Mouse (Mus musculus): ENCODE measurements at regions not wholly inside any gene's neighbourhood (a gene's known extent, or its start where the extent isn't known, plus 50 kb on each side); places are given as distances from the start of the nearest gene placed in this dataset.

- DNase-seq (ENCODE audit: low read depth): peak; percentile 33
Measured at GRCm38 (mm10) chr11:34977861-34978260, 143.2 kb upstream of the Slit3 start.

- no peak for DNase-seq (ENCODE audit: low read depth)
Measured at GRCm38 (mm10) chr11:34975771-34976302, 142.4 kb upstream of the Spdl1 start.

GRCm38 (mm10) chr11:34973467-34973921 lies 140.1 kb upstream of the Spdl1 start:
- peak; percentile 87 for DNase-seq (ENCODE audit: low read depth)

- DNase-seq (ENCODE audit: low read depth): peak; percentile 83
Measured at GRCm38 (mm10) chr11:34973012-34973411, 139.6 kb upstream of the Spdl1 start.

GRCm38 (mm10) chr11:34959291-34959690 lies 125.8 kb upstream of the Spdl1 start:
- no peak for DNase-seq (ENCODE audit: low read depth)

GRCm38 (mm10) chr11:34941486-34942456 lies 108.3 kb upstream of the Spdl1 start:
- no peak for DNase-seq (ENCODE audit: low read depth)

- DNase-seq (ENCODE audit: low read depth): no peak
Measured at GRCm38 (mm10) chr11:34940151-34940550, 106.7 kb upstream of the Spdl1 start.

- DNase-seq (ENCODE audit: low read depth): no peak
Measured at GRCm38 (mm10) chr11:34939002-34939401, 105.6 kb upstream of the Spdl1 start.

- DNase-seq (ENCODE audit: low read depth): no peak
Measured at GRCm38 (mm10) chr11:34932191-34932590, 98.8 kb upstream of the Spdl1 start.

- DNase-seq (ENCODE audit: low read depth): no peak
Measured at GRCm38 (mm10) chr11:34917175-34917574, 83.7 kb upstream of the Spdl1 start.

GRCm38 (mm10) chr11:34909841-34910240 lies 76.4 kb upstream of the Spdl1 start:
- peak; percentile 12 for DNase-seq (ENCODE audit: low read depth)

GRCm38 (mm10) chr11:34904271-34904670 lies 70.8 kb upstream of the Spdl1 start:
- no peak for DNase-seq (ENCODE audit: low read depth)

GRCm38 (mm10) chr11:34899400-34899799 lies 66.0 kb upstream of the Spdl1 start:
- DNase-seq (ENCODE audit: low read depth): peak; percentile 72

GRCm38 (mm10) chr11:34895624-34896023 lies 62.2 kb upstream of the Spdl1 start:
- peak; percentile 76 for DNase-seq (ENCODE audit: low read depth)

- no peak for DNase-seq (ENCODE audit: low read depth)
Measured at GRCm38 (mm10) chr11:34888374-34889136, 55.1 kb upstream of the Spdl1 start.

- DNase-seq (ENCODE audit: low read depth): no peak
Measured at GRCm38 (mm10) chr11:34887587-34887986, 54.1 kb upstream of the Spdl1 start.
